Mouse (Mus musculus) c-Kit-positive CD71-positive TER-119-positive erythroid progenitor cells, embryonic 14.5 days (primary cell): ENCODE data around the gene Rnf126.
A peak's percentile ranks its signal among the peaks of the same experiment; 100 is the strongest.

Source experiments
- DNase-seq: peaks from one replicate; pipeline ENCODE4 v3.0.0-alpha.2; 2013; ENCODE audit warnings: low spot score

Rnf126 gene

GRCm38 (mm10) chr10:79792339-79793040 is 25.7 kb upstream of the Rnf126 start:
- DNase-seq, result no peak

DNA sequence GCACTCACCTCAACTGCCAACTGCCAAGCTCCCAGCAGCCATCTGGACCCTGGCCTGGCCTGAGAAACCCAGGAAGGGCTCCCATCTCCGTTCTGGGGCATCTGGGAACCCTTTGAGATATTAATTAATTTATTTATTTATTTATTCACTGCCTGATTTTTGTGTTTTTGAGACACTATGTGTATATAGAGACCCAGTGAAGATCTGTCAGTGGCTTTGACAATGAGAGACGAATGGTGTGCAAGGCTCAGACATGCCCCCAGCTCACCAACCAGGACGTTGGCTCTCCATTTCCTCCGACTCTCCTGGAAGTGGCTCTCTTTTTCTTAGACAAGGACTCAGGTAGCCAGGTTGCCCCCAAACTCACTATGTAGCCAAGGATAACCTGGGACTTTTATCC is 24.1 kb upstream of the Rnf126 start, which contains the start of gene Prss57:
Gene Prss57 (minus strand): TSS at position 101 of the 400 bp plus-strand sequence.
- DNase-seq, result no peak

GRCm38 (mm10) chr10:79789581-79789980 is 22.8 kb upstream of the Rnf126 start:
- no peak for DNase-seq

DNA sequence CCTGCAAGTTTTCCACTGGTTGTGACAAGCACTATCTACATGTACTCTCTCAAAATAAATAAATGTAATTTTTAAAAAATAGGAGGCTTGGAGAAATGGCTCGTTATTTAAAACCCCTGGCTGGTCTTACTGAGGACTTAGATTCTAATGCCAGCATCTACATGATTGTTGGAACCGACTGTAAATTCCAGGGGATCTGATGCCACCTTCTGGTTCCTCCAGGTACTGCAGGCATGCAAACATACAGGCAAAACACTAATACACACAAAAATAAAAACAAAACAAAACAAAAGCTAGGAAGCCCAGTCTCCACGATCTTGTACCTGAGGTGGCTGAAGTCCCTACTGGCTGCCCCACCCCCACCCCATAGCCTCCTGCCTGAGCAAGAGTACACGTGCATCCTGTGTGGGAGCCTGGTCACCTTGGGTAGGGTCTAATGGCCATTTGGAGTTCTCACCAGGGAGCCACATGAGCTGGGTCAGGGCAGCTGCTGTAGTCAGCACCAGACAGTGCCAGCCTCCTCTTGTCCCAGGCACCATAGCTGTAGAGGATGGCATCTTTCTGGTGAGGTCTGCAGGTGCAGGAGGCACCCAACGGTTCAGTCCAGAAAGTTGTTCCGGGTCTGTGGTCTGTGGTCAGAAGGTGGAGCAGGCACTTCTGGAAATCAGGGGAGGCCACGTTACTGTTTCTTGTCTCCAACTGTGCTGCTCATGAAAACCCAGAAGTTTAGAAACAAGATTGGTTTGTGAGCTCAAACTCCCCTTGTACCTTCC is 21.8 kb upstream of the Rnf126 start:
- DNase-seq, result peak; percentile 74

- peak; percentile 53 for DNase-seq
These were observed 17.4 kb upstream of the Rnf126 start for GRCm38 (mm10) chr10:79783920-79784800.

DNA sequence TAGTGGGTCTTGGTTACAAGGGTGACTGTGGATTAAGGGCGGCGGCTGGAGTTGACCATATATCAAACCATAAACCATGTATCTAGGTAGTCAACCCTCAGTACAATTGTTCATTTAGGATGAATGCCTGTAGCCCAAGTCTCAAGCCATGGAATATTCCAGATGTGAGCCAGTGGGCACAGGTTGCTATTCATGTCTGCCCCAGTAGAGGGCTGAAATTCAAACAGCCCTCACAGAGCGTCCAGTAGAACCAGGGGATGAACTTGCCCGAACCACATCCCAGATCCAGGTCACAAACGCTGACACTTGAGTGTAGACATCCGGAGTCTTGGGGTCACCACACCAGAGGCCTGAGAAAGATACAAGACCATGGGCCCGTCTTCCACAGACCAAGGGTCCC is 16.3 kb upstream of the Rnf126 start:
- no peak for DNase-seq

DNA sequence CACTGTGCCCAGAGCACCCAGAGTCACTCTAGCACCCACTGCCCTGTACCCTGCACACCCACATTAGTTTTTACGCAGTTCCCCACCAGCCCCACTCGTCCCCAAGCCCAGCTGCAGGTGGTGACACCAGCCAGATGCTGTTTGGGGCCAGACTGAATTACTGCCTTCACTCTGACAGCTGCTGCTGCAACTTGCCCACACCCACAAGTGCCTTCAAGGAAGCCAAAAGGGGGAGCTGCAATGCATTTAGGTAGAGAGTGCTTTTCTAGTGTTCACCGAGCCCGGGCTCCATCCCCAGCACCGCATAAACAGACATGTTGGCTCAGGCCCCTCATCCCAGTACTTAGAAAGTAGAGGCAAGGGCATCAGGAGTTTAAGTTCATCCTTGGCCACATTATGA is 15.2 kb upstream of the Rnf126 start:
- DNase-seq, result no peak

DNA sequence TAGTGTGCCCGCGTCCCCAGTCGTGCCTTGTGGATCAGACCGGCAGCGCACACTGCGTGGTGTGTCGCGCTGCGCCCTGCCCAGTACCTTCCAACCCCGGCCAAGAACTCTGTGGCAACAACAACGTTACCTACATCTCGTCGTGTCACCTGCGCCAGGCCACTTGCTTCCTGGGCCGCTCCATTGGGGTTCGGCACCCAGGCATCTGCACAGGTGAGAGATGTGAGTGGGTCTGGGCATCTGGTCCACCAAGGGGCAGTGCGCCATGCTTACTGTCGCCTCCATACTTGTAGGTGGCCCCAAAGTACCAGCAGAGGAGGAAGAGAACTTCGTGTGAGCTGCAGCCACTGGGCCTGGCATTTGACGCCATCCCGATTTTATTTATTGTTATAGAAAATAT is 14.4 kb upstream of the Rnf126 start:
- no peak for DNase-seq

GRCm38 (mm10) chr10:79780664-79781015 is 13.9 kb upstream of the Rnf126 start:
- peak; percentile 67 for DNase-seq

GRCm38 (mm10) chr10:79779784-79780663 is 13.3 kb upstream of the Rnf126 start:
- DNase-seq, result peak; percentile 93

GRCm38 (mm10) chr10:79779193-79779592 is 12.4 kb upstream of the Rnf126 start:
- DNase-seq, result no peak

GRCm38 (mm10) chr10:79778006-79778405 is 11.3 kb upstream of the Rnf126 start:
- DNase-seq, result no peak

GRCm38 (mm10) chr10:79777103-79777531 is 10.4 kb upstream of the Rnf126 start, which contains the start of gene Fstl3:
TSS of gene Fstl3 (plus strand) at chr10:79777272.
- DNase-seq, result no peak

GRCm38 (mm10) chr10:79774486-79775279 is 7.9 kb upstream of the Rnf126 start:
- no peak for DNase-seq

DNA sequence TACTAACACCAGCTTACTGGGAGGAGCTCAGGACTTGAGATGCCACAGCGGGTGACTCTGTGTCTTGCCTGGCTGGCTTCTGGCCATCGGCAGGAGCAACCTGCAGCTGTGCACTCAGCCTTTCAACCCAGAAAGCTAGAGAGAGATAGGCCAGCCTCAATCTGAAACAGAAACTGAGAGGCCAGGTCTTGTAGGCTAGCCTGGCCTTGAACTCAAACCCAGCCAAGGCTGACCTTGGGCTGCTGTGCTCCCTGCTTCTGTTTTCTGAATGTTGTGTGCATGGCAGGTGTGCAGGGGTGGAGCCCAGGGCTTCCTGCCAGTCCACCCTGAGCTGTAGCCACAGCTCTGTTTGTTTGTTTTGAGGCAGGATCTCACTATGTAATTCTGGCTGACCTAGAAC is 6.5 kb upstream of the Rnf126 start:
- no peak for DNase-seq

GRCm38 (mm10) chr10:79772320-79772719 is 5.6 kb upstream of the Rnf126 start:
- DNase-seq, result no peak

GRCm38 (mm10) chr10:79769329-79769728 is 2.6 kb upstream of the Rnf126 start:
- no peak for DNase-seq

GRCm38 (mm10) chr10:79768400-79768799 is 1.6 kb upstream of the Rnf126 start:
- DNase-seq, result peak; percentile 63

DNA sequence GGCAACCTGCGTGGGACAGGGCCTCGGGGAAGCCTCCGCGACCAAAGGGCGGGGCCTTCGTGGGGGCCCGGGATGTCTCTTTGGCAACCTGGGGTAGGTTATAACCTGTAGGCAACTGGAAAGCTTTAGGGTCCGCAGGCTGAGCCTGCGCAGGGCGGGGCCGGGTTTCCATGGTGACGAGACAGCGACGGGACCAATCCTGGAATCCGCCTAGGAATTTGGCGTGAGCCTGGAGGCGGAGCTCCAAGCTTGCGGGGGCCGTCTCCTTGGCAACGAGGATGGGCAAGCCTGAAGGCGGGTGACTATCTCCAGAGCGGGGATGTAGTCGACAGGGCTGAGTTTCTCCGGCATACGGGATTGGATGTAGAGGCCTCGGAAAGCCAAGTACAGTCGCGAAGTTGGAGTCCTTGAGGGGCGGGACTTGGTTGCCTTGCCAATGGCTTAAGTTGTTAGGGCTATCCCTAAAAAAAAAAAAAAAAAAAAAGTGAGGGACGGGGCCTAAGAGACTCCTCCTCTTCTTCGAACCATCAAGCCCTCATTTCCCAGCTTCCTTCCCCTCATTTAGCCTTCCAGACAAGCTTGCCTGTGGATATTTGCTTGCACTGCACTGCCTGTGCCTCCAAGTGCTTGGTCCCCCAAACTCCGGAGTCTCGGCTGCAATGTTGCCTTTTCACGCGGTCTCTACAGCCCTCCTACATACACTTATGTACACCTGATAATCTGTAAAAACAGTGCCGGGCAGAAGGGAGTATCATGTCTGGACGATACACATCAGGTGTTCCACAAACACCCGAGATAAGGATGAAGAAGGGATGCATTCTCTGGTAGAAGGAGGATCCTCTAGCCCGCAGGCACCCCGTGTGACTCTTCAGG is 856 bp upstream of the Rnf126 start:
- peak; percentile 71 for DNase-seq
